Mouse (Mus musculus) adrenal gland, adult 8-10 months (tissue): Measurements from ENCODE around the gene Xlr4c. TPM values are rescaled to one million over a fixed set of nuclear protein-coding genes. Genes with fewer than 3 reads are reported as not detected.
"Not testable (repeated sequence)": the region's sequence is repeated elsewhere in the genome, so short reads cannot be mapped to it uniquely, and the experiment has no call there.

ENCODE experiments used
- DNase-seq: peaks from one replicate; pipeline ENCODE4 v3.0.0; 2022
- total RNA-seq, 4 experiments: library from RNA; stranded (reverse); gene quantifications; 2 replicates each; pipeline ENCODE4 v1.2.4; 2022

The Xlr4c gene
- total RNA-seq: 1 to 10 TPM in 2 of 4 experiments, not detected in 2; 1.4 to 5.8 TPM

- DNase-seq: not testable (repeated sequence)
These were observed at the start of gene Xlr4c for GRCm38 (mm10) chrX:73242821-73243325. Xlr4c (minus strand) TSS chrX:73243130.

DNA sequence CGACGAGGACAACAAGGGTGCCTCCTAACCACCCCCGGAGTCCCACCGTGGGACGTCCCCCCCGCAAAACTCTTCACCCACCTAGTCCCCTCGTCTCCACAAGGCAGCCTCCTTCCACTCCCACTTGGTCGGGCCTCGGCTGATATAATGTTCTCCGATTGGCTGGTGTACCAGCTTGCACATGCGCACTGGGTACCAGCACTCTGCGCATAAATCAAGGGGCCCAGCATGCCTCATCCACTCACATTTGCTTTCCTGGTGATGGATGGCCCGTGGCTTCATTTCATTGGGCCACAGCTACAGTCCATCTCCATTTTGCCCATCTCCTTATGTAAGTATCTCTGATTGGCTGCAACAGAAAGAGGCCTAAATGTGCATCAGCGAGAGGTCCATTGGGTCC, 22.3 kb upstream of the Xlr4c start, which contains the start of gene Xlr3c:
Xlr3c (minus strand) TSS at position 121 of the 400 bp plus-strand sequence.
- not testable (repeated sequence) for DNase-seq

DNA sequence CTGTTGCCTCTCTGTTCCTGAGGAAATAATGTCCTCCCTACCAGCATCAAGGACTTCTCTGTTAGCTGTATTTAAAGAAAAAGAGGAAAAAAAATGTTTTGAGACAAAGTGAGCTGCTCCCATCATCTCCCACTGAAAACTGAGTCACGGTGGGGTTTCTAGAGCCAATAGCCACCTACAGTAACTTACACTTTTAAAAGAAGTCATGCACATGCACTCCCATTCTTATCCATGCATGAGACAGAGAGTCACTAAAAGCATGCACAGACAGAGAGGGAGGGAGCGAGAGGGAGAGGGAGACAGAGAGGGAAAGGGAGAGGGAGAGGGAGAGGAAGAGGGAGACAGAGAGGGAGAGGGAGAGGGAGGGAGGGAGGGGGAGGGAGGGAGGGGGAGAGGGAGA, 19.5 kb upstream of the Xlr4c start:
- not testable (repeated sequence) for DNase-seq

- no peak for DNase-seq
These were observed 13.6 kb downstream of the Xlr4c start for GRCm38 (mm10) chrX:73229288-73229687.

- DNase-seq: peak; percentile 26
These were observed 14.2 kb downstream of the Xlr4c start for GRCm38 (mm10) chrX:73228606-73229214.

DNA sequence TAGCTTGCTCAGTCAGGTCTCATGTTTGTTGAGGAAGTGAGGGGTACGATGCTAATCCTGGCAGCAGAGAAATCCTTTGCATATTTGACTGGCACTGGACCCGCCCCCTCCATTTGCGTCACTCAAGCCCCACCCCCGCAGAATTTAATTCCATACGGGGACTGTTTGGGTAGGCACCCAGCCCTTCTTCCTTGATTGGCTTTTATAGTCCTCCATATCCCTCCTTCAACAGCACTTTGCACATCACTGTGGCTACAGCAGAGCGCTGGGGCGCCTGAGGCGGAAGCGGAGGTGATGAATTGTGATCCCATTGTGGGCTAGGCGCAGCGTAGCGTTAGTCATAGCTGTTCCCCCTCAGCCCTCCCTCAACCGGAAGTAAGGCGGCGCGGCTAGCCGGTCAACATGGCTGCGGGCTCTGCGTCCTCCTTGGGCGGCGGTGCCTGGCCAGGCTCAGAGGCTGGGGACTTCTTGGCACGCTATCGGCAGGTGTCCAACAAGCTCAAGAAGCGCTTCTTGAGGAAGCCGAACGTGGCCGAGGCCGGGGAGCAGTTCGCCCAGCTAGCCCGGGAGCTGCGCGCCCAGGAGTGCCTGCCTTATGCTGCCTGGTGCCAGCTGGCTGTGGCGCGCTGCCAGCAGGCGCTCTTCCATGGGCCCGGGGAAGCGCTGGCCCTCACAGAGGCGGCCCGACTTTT, 14.9 kb downstream of the Xlr4c start, which contains the start of gene F8a:
F8a (plus strand) TSS at position 378 of the 692 bp plus-strand sequence.
- DNase-seq: peak; percentile 67

GRCm38 (mm10) chrX:73225365-73225764, 17.6 kb downstream of the Xlr4c start:
- no peak for DNase-seq

DNA sequence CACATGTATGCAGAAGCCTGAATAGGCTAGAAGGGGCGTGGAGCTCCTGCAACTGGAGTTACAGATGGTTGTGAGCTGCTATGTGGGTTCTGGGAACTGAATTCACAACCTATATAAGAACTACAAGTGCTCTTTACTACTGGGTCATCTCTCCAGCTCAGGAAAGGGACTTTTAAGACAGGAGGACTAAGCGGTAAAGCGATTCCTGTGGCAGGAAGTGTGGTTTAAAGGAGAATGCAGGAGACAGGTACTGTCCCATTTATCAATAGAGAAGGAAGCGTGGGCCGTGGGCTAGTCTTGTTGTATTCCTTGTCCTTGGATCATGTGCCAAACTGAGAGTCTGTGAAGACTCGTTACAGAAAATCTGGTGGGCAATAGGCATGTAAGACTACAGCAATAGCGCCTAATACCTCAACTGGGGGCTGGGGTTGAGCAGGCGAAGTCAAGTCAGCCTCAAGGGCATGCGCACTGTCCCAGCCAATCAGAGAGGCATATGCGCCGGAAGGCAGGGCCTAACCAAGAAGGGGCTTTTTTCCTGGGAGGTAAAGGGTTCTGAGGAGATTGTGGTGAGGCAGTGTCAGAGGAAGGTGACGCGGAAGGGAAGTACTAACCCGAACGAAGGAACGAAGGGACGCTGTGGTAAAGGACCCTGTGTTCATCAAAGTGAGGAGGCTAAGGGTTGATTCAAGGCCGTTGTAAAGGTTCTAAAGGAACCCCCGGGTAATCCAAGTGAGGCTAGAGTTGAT, 28.9 kb downstream of the Xlr4c start, which contains the start of gene Xlr4b:
Xlr4b (plus strand) TSS at position 515 of the 746 bp plus-strand sequence.
- not testable (repeated sequence) for DNase-seq

DNA sequence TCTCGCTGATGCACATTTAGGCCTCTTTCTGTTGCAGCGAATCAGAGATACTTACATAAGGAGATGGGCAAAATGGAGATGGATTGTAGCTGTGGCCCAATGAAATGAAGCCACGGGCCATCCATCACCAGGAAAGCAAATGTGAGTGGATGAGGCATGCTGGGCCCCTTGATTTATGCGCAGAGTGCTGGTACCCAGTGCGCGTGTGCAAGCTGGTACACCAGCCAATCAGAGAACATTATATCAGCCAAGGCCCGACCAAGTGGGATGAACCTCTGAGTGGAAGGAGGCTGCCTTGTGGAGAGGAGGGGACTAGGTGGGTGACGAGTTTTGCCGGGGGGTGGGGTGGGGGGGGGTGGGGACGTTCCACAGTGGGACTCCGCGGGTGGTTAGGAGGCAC, 51.0 kb downstream of the Xlr4c start, which contains the start of gene Xlr3b:
Xlr3b (plus strand) TSS at position 274 of the 400 bp plus-strand sequence.
- peak; percentile 11 for DNase-seq

Other genes with a start within 250 kb of the Xlr4c start
- under 1 TPM; 0.18 to 0.51 (median 0.42) TPM for gene Pnma5, start 206.0 kb downstream of the Xlr4c start, total RNA-seq
- gene Pnma3, start 178.3 kb downstream of the Xlr4c start, total RNA-seq: under 1 TPM; 0.20 to 1.00 (median 0.65) TPM
- gene Xlr4a, start 160.7 kb downstream of the Xlr4c start, total RNA-seq: 1 to 10 TPM in 3 of 4 experiments, under 1 TPM in 1; 0.20 to 9.6 (median 1.4) TPM
- 1 to 10 TPM in 3 of 4 experiments, under 1 TPM in 1; 0.31 to 5.1 (median 3.3) TPM for gene Xlr3a, start 146.0 kb downstream of the Xlr4c start, total RNA-seq
- gene Gm14685, start 126.1 kb downstream of the Xlr4c start, total RNA-seq: not detected
- gene Xlr5b, start 94.3 kb downstream of the Xlr4c start, total RNA-seq: not detected
- under 1 TPM in 1 of 4 experiments, not detected in 3; 0.13 TPM for gene DXBay18, start 93.7 kb downstream of the Xlr4c start, total RNA-seq
- not detected for gene Spin2d, start 66.1 kb downstream of the Xlr4c start, total RNA-seq
- 10 to 100 TPM in 2 of 4 experiments, 1 to 10 TPM in 2; 2.5 to 34.0 (median 13.8) TPM for gene Xlr3b, start 50.9 kb downstream of the Xlr4c start, total RNA-seq
- gene Xlr4b, start 28.8 kb downstream of the Xlr4c start, total RNA-seq: 1 to 10 TPM in 2 of 4 experiments, not detected in 2; 1.9 to 2.6 TPM
- 10 to 100 TPM in 3 of 4 experiments, 1 to 10 TPM in 1; 9.7 to 11.8 (median 11.6) TPM for gene F8a, start 14.8 kb downstream of the Xlr4c start, total RNA-seq
- gene Xlr3c, start 22.3 kb upstream of the Xlr4c start, total RNA-seq: not detected
- gene Xlr5a, start 49.8 kb upstream of the Xlr4c start, total RNA-seq: not detected
- gene Xlr5c, start 49.8 kb upstream of the Xlr4c start, total RNA-seq: not detected
- not detected for gene Gm45015, start 93.7 kb upstream of the Xlr4c start, total RNA-seq
- 10 to 100 TPM; 21.8 to 25.4 (median 22.7) TPM for gene Zfp275, start 99.5 kb upstream of the Xlr4c start, total RNA-seq
- gene Gm18336, start 155.6 kb upstream of the Xlr4c start, total RNA-seq: not detected
- 1 to 10 TPM in 1 of 4 experiments, under 1 TPM in 3; 0.42 to 1.1 (median 0.64) TPM for gene Zfp92, start 168.0 kb upstream of the Xlr4c start, total RNA-seq
- under 1 TPM in 1 of 4 experiments, not detected in 3; 0.34 TPM for gene Trex2, start 192.2 kb upstream of the Xlr4c start, total RNA-seq
- gene Haus7, start 215.9 kb upstream of the Xlr4c start, total RNA-seq: 10 to 100 TPM; 19.0 to 57.4 (median 39.0) TPM
- 100 to 1,000 TPM; 251 to 364 (median 310) TPM for gene Bgn, start 240.5 kb upstream of the Xlr4c start, total RNA-seq